Mouse (Mus musculus) embryo, embryonic 9.5 days (tissue): ENCODE results near the gene Cln3.

Source experiments
- DNase-seq: peaks from one replicate; pipeline ENCODE4 v3.0.0-alpha.2; 2017; ENCODE audit errors: extremely low spot score

Gene Cln3

GRCm38 (mm10) chr7:126585717-126586116, at the start of gene Cln3:
TSS of gene Cln3 (minus strand) at chr7:126585817.
- no peak for DNase-seq

- no peak for DNase-seq
Observed at GRCm38 (mm10) chr7:126635375-126635774, 49.8 kb upstream of the Cln3 start.

- DNase-seq = no peak
Observed at GRCm38 (mm10) chr7:126632478-126632877, 46.9 kb upstream of the Cln3 start.

GRCm38 (mm10) chr7:126630824-126631518, 45.4 kb upstream of the Cln3 start, which contains the start of gene Nupr1:
TSS of gene Nupr1 (minus strand) at chr7:126630861.
- no peak for DNase-seq

GRCm38 (mm10) chr7:126629915-126630314, 44.3 kb upstream of the Cln3 start:
- DNase-seq = no peak

- no peak for DNase-seq
Observed at GRCm38 (mm10) chr7:126628111-126628510, 42.5 kb upstream of the Cln3 start.

- DNase-seq = no peak
Observed at GRCm38 (mm10) chr7:126625807-126626600, 40.4 kb upstream of the Cln3 start.

GRCm38 (mm10) chr7:126625369-126625768, 39.8 kb upstream of the Cln3 start:
- no peak for DNase-seq

- no peak for DNase-seq
Observed at GRCm38 (mm10) chr7:126624774-126625173, 39.2 kb upstream of the Cln3 start.

GRCm38 (mm10) chr7:126623381-126623780, 37.8 kb upstream of the Cln3 start:
- DNase-seq = no peak

GRCm38 (mm10) chr7:126621452-126622359, 36.1 kb upstream of the Cln3 start:
- DNase-seq = no peak

- DNase-seq = no peak
Observed at GRCm38 (mm10) chr7:126619559-126620275, 34.1 kb upstream of the Cln3 start.

- no peak for DNase-seq
Observed at GRCm38 (mm10) chr7:126616707-126617106, 31.1 kb upstream of the Cln3 start.

GRCm38 (mm10) chr7:126612736-126613135, 27.1 kb upstream of the Cln3 start:
- DNase-seq = no peak

- no peak for DNase-seq
Observed at GRCm38 (mm10) chr7:126607796-126608195, 22.2 kb upstream of the Cln3 start.

- DNase-seq = no peak
Observed at GRCm38 (mm10) chr7:126607064-126607463, 21.4 kb upstream of the Cln3 start.

GRCm38 (mm10) chr7:126606611-126607010, 21.0 kb upstream of the Cln3 start:
- DNase-seq = no peak

- DNase-seq = no peak
Observed at GRCm38 (mm10) chr7:126602650-126603049, 17.0 kb upstream of the Cln3 start.

GRCm38 (mm10) chr7:126601896-126602295, 16.3 kb upstream of the Cln3 start:
- no peak for DNase-seq

- no peak for DNase-seq
Observed at GRCm38 (mm10) chr7:126598919-126599318, 13.3 kb upstream of the Cln3 start.

- no peak for DNase-seq
Observed at GRCm38 (mm10) chr7:126596414-126596813, 10.8 kb upstream of the Cln3 start.
